Mouse (Mus musculus) thymus, postnatal 14 days (tissue): ENCODE measurements around the gene Bricd5.
"Not testable (repeated sequence)": the region's sequence is repeated elsewhere in the genome, so short reads cannot be mapped to it uniquely, and the experiment has no call there.

ENCODE experiments used
- DNase-seq: peaks from one replicate; pipeline ENCODE4 v3.0.0; 2021

The Bricd5 gene

DNA sequence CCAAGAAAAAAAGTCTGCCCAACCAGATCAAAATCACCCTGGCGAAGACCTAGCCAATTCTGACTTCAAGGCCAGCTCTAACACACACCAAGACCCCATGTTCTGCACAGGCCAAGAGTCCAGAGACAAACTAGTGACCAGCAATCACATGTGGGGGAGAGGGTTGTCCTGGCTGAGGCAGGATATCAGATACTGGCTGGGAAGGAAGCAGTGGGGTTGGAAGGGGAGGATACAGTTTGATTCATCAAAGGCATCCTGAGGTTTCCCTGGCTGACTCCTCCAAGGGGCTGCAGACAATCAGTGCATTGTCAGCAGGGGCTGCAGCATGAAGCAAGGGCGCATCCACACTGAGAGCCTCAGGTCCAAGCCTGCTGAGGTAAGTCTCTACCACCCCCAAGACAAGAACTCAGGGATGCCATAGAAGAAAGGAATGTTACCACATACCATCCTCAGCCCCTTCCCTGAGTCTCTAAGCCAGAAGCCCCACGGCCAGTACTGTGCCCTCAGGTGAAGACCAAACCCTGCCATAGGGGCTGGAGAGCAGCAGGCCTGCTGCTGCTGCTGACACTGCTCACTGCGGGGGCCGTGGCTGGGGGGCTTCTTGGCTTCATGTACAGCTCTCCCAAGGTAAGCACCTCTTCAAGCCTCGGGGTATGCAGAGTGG is at the start of gene Bricd5:
TSS of gene Bricd5 (plus strand) at position 273 of the 664 bp plus-strand sequence.
- no peak for DNase-seq

DNA sequence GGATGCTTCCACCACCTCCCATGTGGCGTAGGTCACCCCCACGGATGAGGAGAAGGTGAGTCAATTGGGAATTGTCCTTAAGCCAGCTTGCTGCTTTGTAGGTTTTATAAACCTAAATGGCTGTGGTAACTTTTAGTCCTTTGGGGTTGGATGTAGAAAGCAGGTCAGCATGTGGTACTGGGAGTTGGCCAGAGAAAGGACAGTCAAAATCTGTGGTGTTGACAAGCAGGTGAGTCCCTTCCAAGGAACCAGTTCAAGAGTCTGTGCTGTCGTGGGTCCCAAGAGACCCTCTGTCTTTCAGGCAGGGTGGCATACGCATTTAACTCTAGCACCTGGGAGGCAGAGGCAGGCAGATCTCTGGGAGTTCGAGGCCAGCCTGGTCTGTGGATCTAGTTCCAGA is 49.2 kb upstream of the Bricd5 start:
- no peak for DNase-seq

DNA sequence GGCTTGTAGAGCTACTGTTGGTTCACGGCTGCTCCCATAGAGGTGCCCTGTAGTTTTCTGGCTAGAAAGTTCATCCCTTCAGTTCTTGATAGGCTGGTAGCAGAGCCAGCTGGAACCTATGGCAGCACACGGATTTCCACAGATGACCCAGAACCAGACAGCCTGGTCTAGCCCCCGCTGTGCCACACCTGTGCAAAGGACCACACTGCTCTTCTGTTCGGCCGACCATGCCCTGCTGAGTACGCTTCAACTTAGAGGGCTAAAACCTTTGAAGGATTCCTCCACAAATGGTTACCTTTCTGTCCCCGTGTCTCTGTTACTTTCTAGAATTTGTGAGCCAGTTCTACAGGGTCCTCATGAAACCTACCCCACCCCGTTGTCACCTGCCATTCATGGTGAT is 48.4 kb upstream of the Bricd5 start:
- not testable (repeated sequence) for DNase-seq

DNA sequence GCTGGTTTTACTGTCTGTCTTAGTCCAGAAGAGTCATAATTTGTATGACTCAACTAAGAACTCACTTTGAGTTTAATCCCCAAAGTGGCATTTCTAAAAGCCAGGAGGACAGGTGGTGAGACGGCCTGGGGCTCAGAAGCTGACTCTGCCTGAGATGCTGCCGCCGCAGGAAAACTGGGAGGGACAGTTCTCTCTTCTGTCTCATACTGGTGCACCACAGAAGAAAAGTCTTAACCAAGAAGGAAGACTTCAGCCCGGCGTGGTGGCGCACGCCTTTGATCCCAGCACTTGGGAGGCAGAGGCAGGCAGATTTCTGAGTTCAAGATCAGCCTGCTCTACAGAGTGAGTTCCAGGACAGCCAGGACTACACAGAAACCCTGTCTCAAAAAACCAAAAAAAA is 47.8 kb upstream of the Bricd5 start:
- DNase-seq, result no peak

DNA sequence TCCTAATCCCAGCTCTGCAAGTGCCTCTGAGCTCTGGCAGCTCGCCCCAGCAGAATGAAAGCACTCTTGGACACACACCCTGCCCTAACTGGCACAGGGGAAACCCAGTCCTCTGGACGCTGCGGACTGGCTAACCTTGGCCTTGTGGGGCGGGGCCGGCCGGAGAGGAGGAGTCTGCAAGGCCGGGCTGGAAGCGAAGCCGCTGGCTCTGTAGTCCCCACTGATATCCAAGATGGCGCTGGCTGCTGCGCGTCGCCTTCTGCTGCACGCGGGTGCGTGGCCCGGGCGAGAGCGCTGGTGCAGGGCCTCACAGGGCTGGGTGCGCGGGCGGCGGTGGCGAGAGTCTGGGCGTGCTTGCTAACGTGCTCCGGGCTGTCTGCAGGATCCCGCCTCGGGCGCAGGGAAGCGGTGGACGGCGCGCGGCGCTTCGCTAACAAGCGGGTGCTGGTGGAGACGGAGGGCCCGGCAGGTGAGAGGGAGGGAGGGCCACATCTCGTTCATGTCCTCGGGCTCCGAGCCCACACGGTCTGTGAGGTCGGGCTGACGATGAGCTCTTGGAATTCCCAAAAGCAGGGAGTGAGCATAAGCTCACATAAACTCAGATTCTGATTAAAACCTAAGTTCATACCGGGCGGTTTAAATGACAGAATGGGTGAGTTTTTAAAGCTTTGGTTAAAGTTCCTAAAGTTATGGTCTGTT is 47.1 kb upstream of the Bricd5 start, which contains the start of gene Eci1:
TSS of gene Eci1 (plus strand) at position 171 of the 699 bp plus-strand sequence.
- DNase-seq, result peak; percentile 64

DNA sequence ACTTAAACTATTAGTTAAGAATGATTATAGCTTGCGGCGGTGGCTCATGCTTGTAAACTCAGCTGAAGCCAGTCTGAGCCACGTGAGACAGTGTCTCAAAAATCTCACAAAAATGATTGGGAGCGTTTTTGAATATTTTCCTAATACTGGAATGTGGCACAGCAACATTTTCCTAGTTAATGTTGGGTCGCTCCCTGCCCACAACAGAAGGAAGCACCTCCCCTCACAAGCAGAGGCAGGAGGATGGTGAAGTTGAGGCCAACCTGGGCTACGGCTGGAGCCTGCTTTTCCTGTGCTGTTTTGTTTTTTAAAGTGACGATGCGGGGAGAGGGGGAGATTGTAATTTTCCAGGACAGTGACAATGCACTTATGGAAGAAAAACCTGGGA is 46.5 kb upstream of the Bricd5 start:
- DNase-seq, result no peak

DNA sequence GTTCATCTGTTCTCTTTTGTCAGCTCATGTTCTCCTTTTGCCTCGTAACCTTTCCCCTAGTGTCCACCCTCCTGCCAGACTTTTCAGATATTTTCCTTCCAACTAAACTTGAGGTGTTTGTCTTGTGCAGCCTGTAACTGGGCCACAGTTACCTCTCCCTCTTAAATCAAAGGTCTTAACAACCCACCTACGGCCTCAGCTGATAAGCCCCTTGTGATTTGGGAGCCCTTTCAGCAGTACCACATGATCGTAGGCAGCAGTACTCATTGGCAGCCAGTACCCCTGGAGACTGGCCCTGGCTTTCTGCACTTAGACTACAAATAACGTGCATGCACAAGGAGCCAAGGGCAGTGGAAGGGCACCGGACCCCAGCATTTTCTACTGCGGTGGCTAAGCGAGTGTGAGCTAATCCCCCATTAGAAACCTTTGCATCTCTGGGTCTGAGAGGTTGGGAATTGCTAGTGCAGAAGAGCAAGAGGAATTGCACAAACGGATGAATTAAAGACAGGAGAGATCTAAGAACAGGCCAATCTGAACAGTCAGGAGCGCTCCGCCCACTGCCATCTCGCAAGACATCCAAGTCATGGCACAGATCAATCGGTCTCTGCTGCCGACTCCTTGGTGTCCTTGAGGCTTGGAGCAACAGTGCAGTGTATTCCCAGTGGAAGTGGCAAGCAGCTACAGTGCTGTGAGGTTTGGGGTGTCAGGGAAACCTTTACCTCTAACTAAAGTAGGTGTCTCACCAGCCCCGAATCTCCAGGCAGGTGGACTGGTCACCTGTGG is 44.3 kb upstream of the Bricd5 start:
- no peak for DNase-seq

DNA sequence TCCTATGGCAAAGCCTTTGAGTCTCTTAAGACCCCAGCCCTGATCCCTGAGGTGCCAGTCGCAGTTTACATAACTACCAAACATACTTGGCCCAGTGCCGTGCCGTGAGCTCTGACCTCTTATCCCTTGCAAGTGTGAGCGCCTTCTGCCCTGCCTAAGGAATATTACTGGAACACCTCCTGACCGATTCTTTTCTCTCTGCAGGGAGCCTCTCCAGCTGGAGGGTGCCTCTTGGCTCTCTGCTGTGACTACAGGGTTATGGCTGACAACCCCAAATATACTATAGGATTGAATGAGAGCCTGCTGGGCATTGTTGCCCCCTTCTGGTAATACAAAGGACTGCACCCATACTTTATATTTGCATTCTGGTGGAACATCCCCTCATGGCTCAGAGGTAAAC is 36.7 kb upstream of the Bricd5 start:
- peak; percentile 49 for DNase-seq

DNA sequence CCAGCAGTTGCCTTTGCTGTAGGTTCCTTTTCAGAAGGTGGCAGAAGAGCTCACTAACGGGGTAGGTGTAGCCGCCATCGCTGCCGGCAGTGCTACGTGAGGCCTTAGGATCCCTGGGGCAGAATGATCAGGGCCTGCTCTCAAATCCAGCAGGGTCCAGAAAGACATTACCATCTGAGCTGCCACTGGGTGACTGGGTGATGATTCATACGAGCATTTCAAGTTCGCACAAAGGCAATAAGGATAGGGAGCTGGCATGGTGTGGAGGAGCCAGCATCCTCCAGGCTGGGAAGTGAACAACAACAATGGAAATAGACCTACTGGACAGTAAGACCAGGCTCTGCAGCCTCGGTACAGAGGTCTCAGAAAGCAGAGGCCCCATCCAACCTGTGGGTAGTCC is 33.3 kb upstream of the Bricd5 start:
- no peak for DNase-seq

DNA sequence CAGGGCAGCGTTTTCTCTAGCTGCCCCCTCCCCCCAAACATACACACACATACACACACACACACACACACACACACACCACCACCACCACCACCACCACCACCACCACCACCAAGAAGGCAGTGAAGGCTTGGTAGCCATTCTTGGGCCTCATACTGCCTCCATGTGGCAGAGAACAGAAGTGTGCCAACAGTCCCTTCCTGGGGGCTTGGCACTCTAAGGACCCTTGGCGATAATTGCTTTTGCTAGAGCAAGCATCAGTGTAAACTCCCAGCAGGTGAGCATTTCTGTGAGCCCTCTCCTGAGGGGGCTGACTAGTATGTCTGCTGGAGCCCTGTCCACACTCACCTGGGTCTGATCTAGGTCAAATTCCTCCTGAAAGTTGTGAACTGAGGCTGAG is 32.5 kb upstream of the Bricd5 start:
- DNase-seq, result peak; percentile 21

DNA sequence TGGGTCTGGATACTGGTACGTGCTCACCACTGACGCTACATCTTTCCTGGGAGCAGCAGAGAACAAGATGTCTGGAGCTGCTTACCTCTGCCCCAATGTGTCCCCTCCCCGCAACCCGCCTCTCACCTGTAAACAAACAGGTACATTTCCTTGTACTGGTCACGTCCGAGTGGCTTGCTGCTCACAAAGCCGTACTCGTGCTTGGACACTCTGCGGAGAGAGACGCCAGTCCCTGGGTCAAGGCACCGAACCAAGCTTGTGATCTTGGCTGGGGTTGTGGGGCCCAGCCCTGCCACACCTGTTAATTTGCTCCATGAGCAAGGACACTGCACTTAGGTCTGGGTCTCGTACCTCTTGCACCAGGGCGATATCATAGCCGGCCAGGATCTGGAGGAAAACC is 31.6 kb upstream of the Bricd5 start:
- DNase-seq, result no peak

DNA sequence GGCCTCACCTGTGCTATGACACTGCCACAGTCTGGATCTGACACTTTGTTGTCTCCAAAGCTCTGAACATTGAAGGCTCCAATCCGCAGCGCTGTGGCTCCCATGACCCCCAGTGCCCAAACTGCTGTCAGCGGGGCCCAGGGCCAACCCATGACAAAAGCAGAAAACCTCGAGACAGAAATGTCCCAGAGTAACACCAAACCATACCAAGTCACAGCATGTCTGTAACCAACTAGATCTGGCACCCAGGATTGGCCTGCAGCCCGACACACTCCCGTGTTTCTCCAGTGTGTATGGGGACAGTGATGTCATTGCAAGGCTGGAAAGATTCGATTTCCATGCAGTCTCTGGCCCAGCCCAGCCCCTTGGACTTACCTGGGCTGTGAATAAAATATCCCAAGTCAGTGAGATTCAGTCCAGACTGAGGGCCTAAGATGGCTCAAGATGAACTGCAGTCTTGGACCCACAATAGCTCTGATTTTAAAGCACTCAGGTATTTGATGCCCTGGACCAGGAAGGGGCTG is 31.0 kb upstream of the Bricd5 start, which contains the start of gene Dnase1l2:
TSS of gene Dnase1l2 (minus strand) at position 474 of the 524 bp plus-strand sequence.
- DNase-seq, result no peak

DNA sequence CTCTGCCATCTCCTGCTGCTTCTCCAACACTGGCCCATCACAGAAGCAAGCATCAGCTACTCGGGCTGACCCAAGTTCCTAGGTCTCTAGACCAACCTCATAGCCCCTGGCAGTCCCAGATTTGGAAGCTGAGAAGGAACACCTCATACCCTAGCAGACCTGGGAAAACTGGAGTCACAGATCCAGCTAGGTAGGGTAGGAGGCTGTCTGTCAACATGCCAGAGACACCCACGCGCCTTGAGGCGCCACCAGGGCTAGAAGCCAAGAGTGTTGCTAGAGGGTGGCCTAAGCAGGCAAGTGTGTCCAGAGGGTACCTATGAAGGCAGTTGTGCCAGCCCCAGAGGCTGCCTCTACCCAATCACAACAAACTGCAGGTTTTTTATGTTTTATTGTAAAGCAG is 30.3 kb upstream of the Bricd5 start:
- no peak for DNase-seq

DNA sequence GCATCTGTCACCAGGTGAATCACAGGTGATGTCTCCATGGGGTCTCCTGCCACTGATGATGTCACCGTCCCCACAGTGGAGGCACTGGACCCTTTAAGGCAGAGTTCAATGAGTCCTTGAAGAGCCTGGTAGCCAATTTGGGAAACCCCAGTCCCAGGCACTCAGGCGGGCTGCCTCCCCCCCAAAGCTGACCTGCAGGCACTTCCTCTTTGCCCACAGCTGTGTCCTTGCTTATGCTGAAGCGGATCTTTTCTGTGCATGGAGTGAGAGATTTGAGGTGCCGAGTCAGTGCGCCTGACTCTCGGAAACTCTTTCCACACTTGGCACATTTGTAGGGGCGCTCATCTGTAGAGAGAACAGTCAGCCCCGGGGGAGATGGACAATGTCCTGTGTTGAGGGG is 27.1 kb upstream of the Bricd5 start:
- no peak for DNase-seq

DNA sequence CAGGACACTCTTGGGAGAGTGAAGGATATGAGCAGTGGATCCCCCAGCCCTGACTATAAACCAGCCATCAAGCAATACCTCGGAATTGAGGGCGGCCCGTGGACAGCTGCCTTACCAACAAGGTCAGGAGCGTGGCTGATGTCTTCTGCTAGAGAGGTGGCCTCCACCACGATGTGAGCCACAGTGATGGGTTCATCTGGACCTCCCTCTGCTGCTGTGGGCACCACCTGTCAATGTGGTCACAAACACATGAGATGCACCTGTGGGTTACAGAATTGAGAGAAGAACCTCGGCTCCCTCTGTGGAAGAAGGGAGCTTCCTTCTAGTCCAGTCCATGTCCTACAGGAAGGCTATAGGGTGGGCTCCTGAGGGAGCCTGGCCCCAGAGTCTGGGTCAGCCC is 24.2 kb upstream of the Bricd5 start:
- DNase-seq, result no peak

DNA sequence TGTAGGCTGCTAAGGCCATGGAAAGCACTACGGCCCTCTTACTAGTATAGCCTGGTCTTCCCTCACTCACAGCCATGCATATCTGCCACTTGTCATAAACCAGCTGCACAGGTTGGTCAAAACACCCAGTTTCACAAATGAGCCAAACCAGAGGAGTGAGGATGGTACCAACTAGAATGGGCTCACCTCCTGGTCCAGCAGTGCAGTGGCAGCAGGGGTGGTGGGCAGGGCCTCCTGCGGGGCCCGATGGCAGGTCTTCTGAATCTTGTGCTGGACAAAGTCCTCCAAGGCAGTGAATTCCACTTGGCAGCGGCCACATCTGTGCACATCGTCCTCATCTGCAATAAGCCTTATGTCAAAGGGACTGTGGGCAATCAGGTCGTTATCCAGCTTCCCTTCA is 22.5 kb upstream of the Bricd5 start:
- DNase-seq, result no peak

DNA sequence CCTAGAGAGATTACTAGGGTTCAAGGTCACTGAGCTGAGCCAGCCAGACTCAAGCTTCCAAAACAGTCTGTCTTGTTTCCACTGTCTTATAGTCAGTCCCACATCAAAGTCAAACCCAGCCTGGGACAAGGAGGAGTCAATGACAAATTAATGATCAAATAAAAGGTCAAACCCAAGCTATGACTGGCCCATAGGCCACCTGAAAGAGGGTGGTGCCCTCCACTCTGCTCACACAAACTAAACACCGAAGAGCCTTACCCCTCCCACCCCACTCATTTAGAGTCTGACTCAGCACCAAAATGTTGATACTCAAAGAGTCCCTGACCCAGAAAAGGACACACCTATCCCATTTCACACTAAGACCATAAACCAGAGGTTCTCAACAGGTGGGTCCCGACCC is 20.3 kb upstream of the Bricd5 start:
- DNase-seq, result no peak

DNA sequence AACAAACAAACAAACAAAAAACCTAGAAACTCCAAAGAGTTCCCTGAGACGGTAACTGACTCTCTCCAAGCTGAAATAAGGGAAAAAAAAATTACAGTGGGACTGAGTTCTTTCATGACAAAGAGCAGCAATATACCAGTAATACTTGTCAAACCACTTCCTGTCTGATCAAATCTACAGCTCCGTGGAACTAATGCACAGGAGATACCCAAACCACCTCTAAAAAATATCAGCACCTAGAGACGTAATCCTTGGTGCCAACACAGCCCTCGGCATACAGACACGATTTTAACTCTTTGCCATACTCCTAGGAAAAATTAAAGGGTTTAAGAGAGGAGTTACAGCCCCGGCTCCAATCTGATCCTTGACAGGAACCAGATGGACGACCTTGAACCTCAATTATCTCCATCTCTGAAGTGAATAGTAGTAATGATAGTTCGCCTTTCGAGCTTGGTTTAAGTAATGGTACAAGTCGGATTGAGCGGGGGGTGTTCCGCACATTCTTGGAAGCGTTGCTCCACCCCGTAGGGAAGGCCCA is 19.4 kb upstream of the Bricd5 start:
- no peak for DNase-seq

DNA sequence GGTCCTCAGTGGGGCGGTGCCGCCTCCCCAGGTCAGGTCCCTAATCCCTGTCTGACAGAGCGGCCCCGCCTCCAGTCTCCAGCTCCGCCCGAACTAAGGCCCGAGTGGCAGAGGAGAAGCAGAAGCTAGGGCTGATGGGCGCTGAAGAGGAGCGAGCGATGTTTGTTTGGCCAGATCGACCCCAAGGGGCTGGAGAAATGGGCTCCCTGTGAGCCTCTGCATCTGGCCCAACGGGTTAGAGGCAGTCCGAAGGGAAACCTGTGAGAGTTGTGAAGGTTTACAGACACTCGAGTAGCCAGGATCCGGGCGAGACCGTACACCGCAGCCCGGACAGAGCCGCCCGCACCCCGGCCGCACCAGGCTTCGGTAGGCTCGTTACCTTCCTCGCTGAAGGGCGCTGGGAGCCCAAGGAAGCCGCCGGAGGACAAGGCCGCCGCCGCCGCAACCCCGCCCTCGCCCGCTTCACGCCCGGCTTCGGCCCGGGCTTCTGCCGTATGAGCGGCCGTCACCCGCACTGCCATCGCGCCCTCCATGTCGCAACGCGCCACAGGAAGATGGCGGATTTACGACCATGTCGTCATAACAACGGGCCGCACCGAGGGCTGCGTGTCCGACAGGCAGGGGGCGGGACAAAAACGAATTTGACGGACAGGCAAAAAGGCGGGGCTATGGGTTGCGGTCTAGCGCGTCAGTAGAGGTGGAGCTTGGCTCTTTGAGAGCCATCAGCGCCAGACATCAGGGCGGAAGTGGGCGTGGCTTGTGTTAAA is 18.7 kb upstream of the Bricd5 start:
- DNase-seq, result peak; percentile 99

DNA sequence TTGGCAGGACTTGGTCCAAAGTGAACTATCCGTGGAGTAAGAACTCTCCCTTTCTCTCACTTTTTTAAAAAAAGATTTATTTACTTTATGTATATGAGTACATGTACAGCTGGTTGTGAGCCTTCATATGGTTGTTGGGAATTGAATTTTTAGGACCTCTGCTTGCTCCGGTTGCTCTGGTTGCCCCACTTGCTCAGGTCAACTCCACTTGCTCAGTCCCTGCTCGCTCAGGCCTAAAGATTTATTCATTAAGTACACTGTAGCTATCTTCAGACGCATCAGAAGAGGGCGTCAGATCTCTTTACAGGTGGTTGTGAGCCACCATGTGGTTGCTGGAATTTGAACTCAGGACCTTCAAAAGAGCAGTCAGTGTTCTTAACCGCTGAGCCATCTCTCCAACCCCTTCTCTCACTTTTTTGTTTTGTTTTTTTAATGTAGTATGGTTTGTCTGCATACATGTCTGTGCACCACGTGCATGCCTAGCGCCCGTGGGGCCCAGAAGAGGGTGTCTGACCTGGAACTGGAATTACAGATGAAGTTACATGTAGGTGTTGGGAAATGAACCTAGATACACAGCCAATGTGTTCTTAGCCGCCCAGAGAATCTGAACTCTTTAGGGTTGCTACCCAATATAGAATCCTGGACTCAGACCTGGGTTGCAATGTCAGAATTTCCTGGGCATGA is 18.0 kb upstream of the Bricd5 start:
- not testable (repeated sequence) for DNase-seq

DNA sequence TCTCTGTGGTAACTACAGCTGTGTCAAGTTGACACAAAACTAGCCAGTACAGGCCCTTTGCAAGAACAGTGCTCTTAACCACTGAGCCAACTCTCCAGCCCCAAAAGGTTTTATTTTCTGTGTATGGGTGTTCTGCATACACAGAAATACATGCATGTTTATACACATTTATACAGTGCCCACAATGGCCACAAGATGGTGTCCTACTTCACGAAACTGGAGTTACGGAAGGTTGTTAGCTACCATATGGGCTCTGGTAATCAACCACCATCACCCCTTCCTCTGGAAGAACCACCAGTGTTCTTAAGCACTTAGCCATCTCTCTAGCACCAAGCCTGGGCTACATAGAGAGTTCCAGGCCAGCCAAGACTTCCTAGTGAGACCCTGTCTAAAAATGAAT is 12.1 kb upstream of the Bricd5 start:
- peak; percentile 56 for DNase-seq

DNA sequence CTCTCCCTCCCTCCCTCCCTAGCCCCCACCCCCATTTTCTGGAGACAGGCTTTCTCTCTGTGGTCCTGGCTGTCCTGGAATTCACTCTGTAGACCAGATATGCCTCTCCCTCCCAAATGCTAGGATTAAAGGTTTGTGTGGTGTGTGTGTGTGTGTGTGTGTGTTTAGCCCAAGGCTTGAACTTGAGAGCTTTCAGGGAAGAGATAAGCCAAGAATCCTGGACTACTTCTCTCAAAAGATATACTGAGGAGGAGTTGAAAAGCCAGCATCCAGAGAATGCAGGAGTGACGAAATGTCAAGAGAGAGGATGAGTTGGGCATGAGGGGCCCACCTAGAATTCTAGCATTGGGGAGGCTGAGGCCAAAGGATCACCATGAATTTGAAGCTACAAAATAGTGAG is 10.8 kb upstream of the Bricd5 start:
- no peak for DNase-seq
